Comparison of ENCODE assay signal across 8 mouse cellular contexts in genomic region chr13:58215592-58216341, GRCm38 (mm10). TPM values are rescaled to one million over a fixed set of nuclear protein-coding genes. Genes with fewer than 3 reads are reported as not detected.
DNase-seq lines count a peak whose midpoint lies in the region; ATAC-seq and TF ChIP-seq lines count a peak whose summit lies in the region.

Ubqln1 (minus strand) TSS chr13:58215653.

- peak within 1 kb of the TSS; percentile 79 for H3K27ac ChIP-seq in ES-E14 (ENCODE audit: insufficient read depth, low read depth, low read length, poor library complexity, severe bottlenecking)
- peak within 1 kb of the TSS; percentile 91 for H3K27ac ChIP-seq in forebrain, embryonic 15.5 days (replicated peaks)

- ATAC-seq in forebrain, embryonic 15.5 days (replicated peaks), result peak; percentile 93
- ATAC-seq in neutrophil, adult 5-6 weeks (ENCODE audit: extremely low read depth, insufficient number of reproducible peaks, low FRiP score, poor library complexity, severe bottlenecking), result peak; percentile 84

- peak within 1 kb of the TSS; percentile 96 for H3K9ac ChIP-seq in ES-E14 (ENCODE audit: insufficient read depth, low read depth, low read length, poor library complexity, severe bottlenecking)
- H3K9ac ChIP-seq in forebrain, embryonic 15.5 days (replicated peaks), result peak within 1 kb of the TSS; percentile 87

- 0 out of 2 replicates have a peak, but pooled peaks cover 5% of the 10 kb centered on the region for H3K27me3 ChIP-seq in forebrain, embryonic 15.5 days

- H3K4me2 ChIP-seq in forebrain, embryonic 15.5 days (replicated peaks), result peak within 1 kb of the TSS; percentile 82

- in situ Hi-C loops in ES-E14 (cut with MboI; ENCODE audit: low sequenced_read_pairs in 2 of 2, unreplicated experiment in 2 of 2), result no loop called here

- TF ChIP-seq POLR2A in lung, adult 2 months (IDR thresholded peaks at IDR 0.05; ENCODE audit: borderline replicate concordance, extremely low read depth, low read depth, low read length), result peak; percentile 83

- intact Hi-C loops in heart, postnatal 25 days (cut with DNase I), result loop anchor here (5.0 kb wide), 2 partner anchors 58 to 88 kb away; partner anchors contain the start of genes Hnrnpa0 and Idnk

- H3K9me3 ChIP-seq in ES-E14 (ENCODE audit: control insufficient read depth, insufficient read depth, low read depth, low read length), result no peaks in the 10 kb centered on the region
- H3K9me3 ChIP-seq in forebrain, embryonic 15.5 days, result no peaks in the 10 kb centered on the region

- peaks cover 0 to 3% of the 10 kb centered on the region in 2 experiments for H3K4me1 ChIP-seq in ES-E14 (ENCODE audit: control insufficient read depth in 2 of 2, insufficient read depth in 2 of 2, low read length in 2 of 2, poor library complexity in 1 of 2)
- peaks cover 38% of the 10 kb centered on the region for H3K4me1 ChIP-seq in forebrain, embryonic 15.5 days
- H3K4me1 ChIP-seq in lung, adult 2 months (ENCODE audit: control insufficient read depth, insufficient read depth, low read length), result peaks cover 14% of the 10 kb centered on the region

- 3% methylated on average over 62 of the region's 62 CpGs for WGBS in forebrain, embryonic 15.5 days
- WGBS in lung, adult 2 months, result 1% methylated on average over 62 of the region's 62 CpGs

- DNase-seq in ES-E14 (ENCODE audit: low read depth, low spot score), result peak; percentile 56
- DNase-seq in cerebellum, adult 11-12 months, result peak; percentile 90
- DNase-seq in heart, postnatal 25 days (ENCODE audit: low spot score), result peak; percentile 74
- peak; percentile 87 to 93 for DNase-seq in layer of hippocampus, adult 18-20 months (ENCODE audit: low spot score in 2 of 2)
- peak; percentile 91 for DNase-seq in lung, adult 2 months
- peak; percentile 77 to 79 for DNase-seq in thymus, adult 18-20 months

- H3K4me3 ChIP-seq in ES-E14 (ENCODE audit: insufficient read depth in 1 of 2, low read depth in 1 of 2, low read length in 2 of 2, poor library complexity in 1 of 2, severe bottlenecking in 1 of 2), result peak within 1 kb of the TSS; percentile 95 to 96
- H3K4me3 ChIP-seq in forebrain, embryonic 15.5 days, result peak within 1 kb of the TSS; percentile 78
- H3K4me3 ChIP-seq in lung, adult 2 months (replicated peaks; ENCODE audit: extremely low read depth, low read depth, low read length), result peak within 1 kb of the TSS; percentile 99

- no peaks in the 10 kb centered on the region for H3K36me3 ChIP-seq in ES-E14 (ENCODE audit: control insufficient read depth, insufficient read depth, low read length, poor library complexity, severe bottlenecking)
- no peaks in the 10 kb centered on the region for H3K36me3 ChIP-seq in forebrain, embryonic 15.5 days

- no peak for TF ChIP-seq CTCF in lung, adult 2 months (IDR thresholded peaks at IDR 0.05; ENCODE audit: insufficient read depth, low read length)

TF ChIP-seq in ES-E14, 5 proteins besides CTCF, POLR2A, EP300 and RAD21:
- no peak for TF ChIP-seq ZC3H11A (IDR thresholded peaks at IDR 0.05; ENCODE audit: borderline replicate concordance, low read depth, low read length)
- peak; percentile 24; the same call in 1 of the 2 replicates for TF ChIP-seq MAFK (IDR thresholded peaks at IDR 0.05; ENCODE audit: insufficient read depth, low read depth, low read length)
- peak; percentile 65; the same call in 1 of the 2 replicates for TF ChIP-seq HCFC1 (IDR thresholded peaks at IDR 0.05; ENCODE audit: borderline replicate concordance, insufficient read depth, low read length)

RNA-seq across cellular contexts. Expression of gene Ubqln1, which starts in this region (rescaled TPM):
- total RNA-seq in ES-E14 (2012; rRNA removed), result 60.2 and 91.7 TPM in 2 replicates
- 153 TPM in 2 replicates for polyA plus RNA-seq in forebrain, embryonic 15.5 days (2015; fragmentation: Nextera tagmentation; extraction: Ambion mirVana)
- total RNA-seq in heart, postnatal 25 days (2021), result 10 to 100 TPM; 48.2 to 50.2 TPM
- 100 to 1,000 TPM; 154 to 159 TPM for total RNA-seq in layer of hippocampus, adult 18-20 months (2021)
- 96.6 and 108 TPM in 2 replicates for polyA plus RNA-seq in lung, adult 2 months (2012; rRNA removed)
- 61.6 and 62.0 TPM in 2 replicates for total RNA-seq in neutrophil, adult 5-6 weeks (2017)

Comparison
In these comparisons a context has a peak if more than half of its experiments do, and no peak if none do; other contexts are left out.
1. Peak in every context shown above with its lines: DNase-seq, ATAC-seq, H3K4me3 ChIP-seq and H3K27ac ChIP-seq.